Mouse (Mus musculus): Measurements from ENCODE around the gene Fign. TPM values are rescaled to one million over a fixed set of nuclear protein-coding genes. Genes with fewer than 3 reads are reported as not detected.

Gene Fign
- polyA plus RNA-seq, 1 experiment from 2014 or later, result not detected

DNA sequence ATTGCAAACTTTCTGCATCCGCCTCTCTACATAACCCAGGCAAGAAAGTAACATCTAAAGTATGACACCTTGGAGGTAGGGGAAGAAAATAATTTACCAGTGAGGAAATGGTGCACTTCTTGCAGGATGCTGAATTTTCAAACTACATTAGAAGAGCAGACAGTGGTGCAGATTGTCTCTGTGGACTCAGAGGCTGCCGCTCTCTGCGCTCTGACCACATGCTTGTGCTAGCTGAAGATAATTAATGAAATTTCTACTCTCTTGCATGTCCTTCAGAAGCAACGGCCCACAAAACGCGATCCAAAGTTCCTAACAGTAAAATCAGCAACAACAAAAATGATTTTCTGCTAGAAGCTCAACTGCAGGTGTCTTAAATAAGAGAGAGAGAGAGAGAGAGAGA lies 4.8 kb downstream of the Fign start:
- no peak for TF ChIP-seq CTCF (IDR thresholded peaks at IDR 0.05)
- in situ Hi-C loops (cut with MboI; ENCODE audit: low pct_unique_long_range_greater_than_20kb), result no loop called here
- ChIA-PET POLR2A (no interaction called here), CTCF (no interaction called here)
- no peak for ATAC-seq
- H3K27me3 ChIP-seq, result peaks cover 36% of the 10 kb centered on the region
- no peak for DNase-seq (ENCODE audit: low read depth, low spot score)

DNA sequence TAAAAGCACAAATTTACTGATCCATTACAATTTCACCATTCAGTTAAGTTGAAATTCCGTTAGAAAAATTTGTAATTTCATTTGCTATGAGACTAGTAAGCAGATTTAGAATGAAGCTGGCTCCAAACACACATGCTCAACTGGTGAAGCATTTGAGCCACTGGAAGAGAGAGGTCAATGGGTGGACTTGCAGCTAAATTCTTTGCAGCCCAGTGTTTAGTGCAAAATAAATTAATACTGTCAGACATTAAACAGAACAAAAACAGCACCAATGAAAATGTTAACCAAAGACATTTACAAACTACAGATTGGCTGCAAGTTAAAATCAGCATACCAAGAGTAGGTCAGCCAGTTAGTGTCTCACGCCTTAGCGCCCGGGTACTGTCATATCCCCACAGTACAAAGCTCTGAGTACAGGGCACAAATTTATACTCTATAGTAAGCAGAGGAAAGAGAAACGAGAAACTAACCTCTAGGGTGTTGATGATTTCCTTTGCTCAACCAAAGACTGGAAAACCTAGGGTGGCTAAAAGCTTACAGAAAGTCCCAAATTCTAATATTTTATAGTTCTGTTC lies 13.9 kb downstream of the Fign start:
- DNase-seq (ENCODE audit: low read depth, low spot score) (no peak), ATAC-seq (no peak)
- TF ChIP-seq CTCF (IDR thresholded peaks at IDR 0.05), result no peak
- in situ Hi-C loops (cut with MboI; ENCODE audit: low pct_unique_long_range_greater_than_20kb), result no loop called here
- CTCF ChIA-PET, result no interaction called here
- POLR2A ChIA-PET, result no interaction called here
- H3K27me3 ChIP-seq, result peaks cover 11% of the 10 kb centered on the region

DNA sequence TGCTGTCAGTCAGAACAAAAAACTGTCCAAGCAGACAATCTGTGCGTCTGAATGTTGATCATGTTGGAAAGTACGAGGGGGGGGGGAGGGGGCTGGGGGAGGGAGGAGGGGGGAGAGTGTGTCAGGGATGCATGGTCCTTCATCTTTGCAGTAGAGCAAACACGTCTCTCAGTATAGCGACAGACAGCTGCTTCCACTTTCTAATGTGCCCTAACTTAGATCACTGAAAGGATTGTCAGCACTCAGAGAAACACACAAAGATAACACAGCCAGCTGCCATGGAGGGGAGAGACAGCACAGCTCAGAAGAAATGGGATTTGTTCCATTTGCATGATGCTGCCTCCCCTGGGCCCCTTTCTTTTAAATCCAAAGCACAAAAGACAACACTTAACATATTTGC lies 18.1 kb downstream of the Fign start:
- no peak for ATAC-seq
- in situ Hi-C loops (cut with MboI; ENCODE audit: low pct_unique_long_range_greater_than_20kb), result no loop called here
- CTCF ChIA-PET, result no interaction called here

DNA sequence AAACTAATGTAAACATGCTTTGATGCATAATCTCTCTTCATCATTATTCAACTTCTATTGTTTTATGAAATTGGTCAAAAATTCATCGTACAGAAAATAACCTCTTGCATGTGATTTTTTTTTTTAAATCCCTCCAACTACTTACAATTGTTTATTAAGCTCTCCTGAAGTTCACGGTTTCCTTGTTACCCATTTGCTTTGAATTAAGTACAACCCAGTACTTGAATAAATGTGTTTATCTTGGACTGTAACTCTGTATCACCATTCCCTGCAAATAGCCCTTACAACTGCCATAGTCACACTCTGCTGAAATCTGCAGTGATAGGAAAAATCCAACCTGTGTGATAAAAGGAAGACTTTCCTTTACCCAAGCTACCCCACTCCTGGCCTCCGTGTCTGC lies 19.3 kb downstream of the Fign start:
- TF ChIP-seq CTCF (IDR thresholded peaks at IDR 0.05), result no peak
- ChIA-PET CTCF (no interaction called here), POLR2A (no interaction called here)
- no peak for DNase-seq (ENCODE audit: low read depth, low spot score)
- in situ Hi-C loops (cut with MboI; ENCODE audit: low pct_unique_long_range_greater_than_20kb), result no loop called here
- H3K27me3 ChIP-seq, result peaks cover 9% of the 10 kb centered on the region
- no peak for ATAC-seq

More for the DNA sequence above, 18.1 kb downstream of the Fign start:
- no peak for TF ChIP-seq CTCF (IDR thresholded peaks at IDR 0.05)
- H3K27me3 ChIP-seq, result peaks cover 13% of the 10 kb centered on the region
- no peak for DNase-seq (ENCODE audit: low read depth, low spot score)
- POLR2A ChIA-PET, result no interaction called here

DNA sequence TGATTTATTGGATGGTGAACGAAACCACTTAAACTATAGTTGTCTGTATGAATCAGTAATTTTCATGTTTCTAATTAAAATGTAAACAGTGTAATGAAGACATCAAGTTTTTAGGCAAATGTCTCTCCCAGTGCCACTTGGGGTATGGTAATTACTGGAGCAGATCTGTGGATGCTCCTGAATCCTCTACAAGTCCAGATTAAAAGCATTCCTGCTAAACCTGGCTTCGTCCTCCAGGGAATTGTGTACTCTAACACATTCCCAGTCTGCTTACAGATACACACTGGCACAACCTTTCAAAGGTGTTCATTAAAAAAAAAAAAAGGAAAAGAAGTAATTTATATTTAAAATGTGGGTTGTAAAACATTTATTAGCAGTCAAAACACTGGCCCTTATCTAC lies 20.0 kb downstream of the Fign start:
- TF ChIP-seq CTCF (IDR thresholded peaks at IDR 0.05), result no peak
- H3K27me3 ChIP-seq, result peaks cover 9% of the 10 kb centered on the region
- in situ Hi-C loops (cut with MboI; ENCODE audit: low pct_unique_long_range_greater_than_20kb), result no loop called here
- ChIA-PET CTCF (no interaction called here), POLR2A (no interaction called here)
- ATAC-seq (no peak), DNase-seq (ENCODE audit: low read depth, low spot score) (no peak)

DNA sequence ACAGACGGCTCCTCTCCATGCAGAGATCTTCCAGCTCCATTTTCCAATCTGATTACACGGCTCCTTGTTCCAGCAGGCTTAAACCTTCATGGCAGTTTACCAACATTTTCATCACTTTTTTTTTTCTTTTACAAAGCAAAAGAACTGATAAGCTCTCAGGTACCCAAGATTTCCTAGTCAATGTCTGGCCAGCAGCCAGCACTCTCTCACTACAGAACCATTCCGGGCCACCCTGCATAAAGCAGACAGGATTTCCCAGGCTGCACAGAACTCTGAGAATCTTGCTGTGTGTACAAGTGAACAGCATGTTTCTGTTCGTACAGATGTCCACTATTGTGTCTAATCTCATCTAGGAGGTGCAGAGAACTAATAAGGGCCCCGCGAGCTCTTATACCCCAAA lies 22.0 kb downstream of the Fign start:
- ATAC-seq (no peak), DNase-seq (ENCODE audit: low read depth, low spot score) (no peak)
- no peak for TF ChIP-seq CTCF (IDR thresholded peaks at IDR 0.05)
- peaks cover 3% of the 10 kb centered on the region for H3K27me3 ChIP-seq
- CTCF ChIA-PET, result no interaction called here
- POLR2A ChIA-PET, result no interaction called here
- in situ Hi-C loops (cut with MboI; ENCODE audit: low pct_unique_long_range_greater_than_20kb), result no loop called here

DNA sequence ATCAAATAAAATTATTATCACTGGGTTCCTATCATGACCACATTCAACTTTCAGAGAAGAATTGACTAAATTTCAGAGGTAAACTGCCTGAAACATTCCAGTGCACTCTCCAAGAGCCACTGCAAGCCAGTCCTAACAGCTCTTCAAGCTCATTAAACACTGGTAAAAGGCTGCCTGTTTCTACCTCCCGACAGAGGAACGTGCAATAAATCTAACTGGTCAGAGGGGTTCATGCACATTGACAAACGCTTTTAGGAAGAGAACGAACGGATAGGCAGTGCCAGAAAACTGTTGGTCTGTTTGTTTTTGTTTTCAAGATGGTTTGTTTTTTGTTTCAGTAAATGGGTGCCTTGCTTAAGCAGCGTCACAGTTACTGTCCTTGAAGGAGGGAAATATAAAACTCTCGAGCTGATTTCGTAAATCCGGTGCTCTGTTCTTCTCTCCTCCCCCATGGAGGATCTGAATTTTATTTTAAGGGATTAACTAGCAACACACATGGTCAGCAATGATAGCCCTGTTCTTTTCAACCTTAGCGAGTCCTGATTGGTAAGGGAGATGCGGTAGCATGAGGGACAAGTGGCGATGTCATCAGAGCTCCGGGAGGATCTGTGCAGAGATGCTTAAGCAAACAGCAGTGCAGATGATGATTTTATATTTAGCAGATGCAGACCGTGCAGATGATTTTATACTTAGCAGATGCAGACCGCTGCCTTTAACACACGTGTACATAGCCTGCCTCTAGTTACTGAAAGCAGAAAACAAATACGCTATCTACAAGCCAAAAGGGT lies 23.0 kb downstream of the Fign start:
- ATAC-seq (no peak), DNase-seq (ENCODE audit: low read depth, low spot score) (no peak)
- H3K27me3 ChIP-seq, result peaks cover 3% of the 10 kb centered on the region
- POLR2A ChIA-PET, result no interaction called here
- no peak for TF ChIP-seq CTCF (IDR thresholded peaks at IDR 0.05)
- CTCF ChIA-PET, result no interaction called here
- in situ Hi-C loops (cut with MboI; ENCODE audit: low pct_unique_long_range_greater_than_20kb), result no loop called here

DNA sequence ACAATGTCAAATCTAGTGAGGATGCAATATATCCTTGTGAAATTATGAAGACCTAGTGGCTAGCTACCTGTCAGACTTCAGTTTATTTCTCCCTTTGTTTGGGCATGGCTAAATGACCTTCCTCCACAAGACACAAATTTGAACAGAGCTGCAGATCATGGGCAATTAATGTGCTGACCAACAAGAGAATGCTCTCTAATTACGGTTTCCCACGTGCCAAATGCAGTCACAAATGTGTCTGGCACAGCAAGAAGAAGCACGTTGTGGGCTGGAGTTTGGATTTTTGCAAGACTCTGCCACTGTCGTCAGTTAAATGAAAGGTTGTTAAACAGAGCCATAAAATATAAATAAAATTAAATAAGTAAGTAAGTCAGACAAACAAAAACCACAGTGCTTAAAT lies 25.7 kb downstream of the Fign start:
- in situ Hi-C loops (cut with MboI; ENCODE audit: low pct_unique_long_range_greater_than_20kb), result no loop called here

DNA sequence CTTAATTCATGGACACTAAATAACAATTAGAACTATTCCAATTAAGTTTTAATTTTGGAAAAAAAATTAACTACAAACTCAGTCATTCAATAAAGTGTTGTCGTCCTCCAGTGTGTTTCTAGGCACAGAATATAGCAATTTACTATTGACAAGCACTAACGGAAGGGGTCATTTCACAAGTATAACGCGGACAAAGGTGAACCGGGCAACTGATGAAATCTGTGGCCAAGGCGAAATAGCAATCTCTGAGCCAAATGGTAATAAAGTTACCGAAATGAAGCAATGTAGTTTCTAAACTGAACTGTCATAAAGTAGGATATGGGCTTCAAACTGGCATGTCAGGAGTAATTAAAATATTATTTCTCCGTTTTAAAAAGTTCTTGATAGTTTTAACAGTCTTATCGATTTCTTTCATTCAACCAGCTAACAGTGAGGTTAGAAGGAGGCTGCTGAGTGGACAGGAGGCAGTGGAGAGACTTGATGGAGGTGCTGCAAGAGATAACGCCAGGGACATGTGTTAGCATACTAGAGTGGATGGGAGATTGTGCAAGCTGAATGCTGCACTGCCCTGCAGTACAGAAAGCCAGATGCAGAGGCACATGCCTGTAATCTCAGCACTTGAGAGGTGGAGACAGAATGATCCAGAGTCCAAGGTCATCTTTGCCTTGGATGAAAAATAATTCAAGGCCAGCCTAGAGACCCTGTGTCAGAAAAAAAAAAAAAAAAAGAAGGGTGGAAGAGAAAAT lies 27.7 kb downstream of the Fign start:
- DNase-seq (ENCODE audit: low read depth, low spot score) (no peak), ATAC-seq (no peak)
- CTCF ChIA-PET, result no interaction called here
- H3K27me3 ChIP-seq, result peaks cover 8% of the 10 kb centered on the region
- no peak for TF ChIP-seq CTCF (IDR thresholded peaks at IDR 0.05)
- in situ Hi-C loops (cut with MboI; ENCODE audit: low pct_unique_long_range_greater_than_20kb), result no loop called here
- POLR2A ChIA-PET, result no interaction called here

More for the DNA sequence above, 25.7 kb downstream of the Fign start:
- CTCF ChIA-PET, result no interaction called here
- POLR2A ChIA-PET, result no interaction called here
- DNase-seq (ENCODE audit: low read depth, low spot score) (no peak), ATAC-seq (no peak)
- no peak for TF ChIP-seq CTCF (IDR thresholded peaks at IDR 0.05)
- H3K27me3 ChIP-seq, result peaks cover 9% of the 10 kb centered on the region

DNA sequence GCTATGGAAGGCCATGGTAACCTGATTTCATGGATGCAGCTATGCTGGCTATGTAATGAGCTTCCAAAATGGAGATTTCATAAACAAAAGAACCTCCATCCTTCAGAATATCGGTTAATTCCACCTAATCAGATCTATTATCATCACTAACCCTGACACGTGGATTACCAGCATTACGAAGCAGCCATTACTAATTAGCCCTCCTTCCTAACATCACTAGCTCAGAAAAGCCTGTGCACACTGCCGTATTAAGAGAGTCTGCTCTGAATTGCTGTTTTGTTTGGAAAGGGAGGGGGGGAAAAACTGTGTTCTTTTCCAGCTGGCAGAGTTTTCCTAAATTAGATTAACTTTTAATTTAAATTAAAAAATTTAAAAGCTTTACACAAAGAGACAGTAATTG lies 32.3 kb downstream of the Fign start:
- CTCF ChIA-PET, result no interaction called here
- POLR2A ChIA-PET, result no interaction called here
- ATAC-seq (no peak), DNase-seq (ENCODE audit: low read depth, low spot score) (no peak)
- in situ Hi-C loops (cut with MboI; ENCODE audit: low pct_unique_long_range_greater_than_20kb), result no loop called here
- no peak for TF ChIP-seq CTCF (IDR thresholded peaks at IDR 0.05)
- peaks cover 14% of the 10 kb centered on the region for H3K27me3 ChIP-seq

DNA sequence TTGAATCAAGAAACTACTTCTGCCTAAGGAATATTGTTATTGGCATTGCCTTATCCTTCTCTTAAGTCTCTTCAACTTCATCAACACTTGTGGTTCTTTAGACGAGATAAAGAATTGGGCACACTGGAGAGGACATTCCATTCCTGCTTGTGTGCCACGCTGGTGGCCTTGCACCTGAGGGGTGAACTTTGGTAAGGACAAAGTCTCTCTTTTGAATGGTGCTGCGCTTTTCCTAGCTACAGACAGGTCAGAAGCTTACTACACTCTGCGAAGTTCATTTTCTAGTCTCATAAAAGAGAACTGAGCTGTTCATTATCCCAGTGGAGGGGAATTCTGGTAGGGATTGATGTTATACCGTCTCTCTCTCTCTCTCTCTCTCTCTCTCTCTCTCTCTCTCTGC lies 38.4 kb downstream of the Fign start:
- in situ Hi-C loops (cut with MboI; ENCODE audit: low pct_unique_long_range_greater_than_20kb), result no loop called here
- POLR2A ChIA-PET, result no interaction called here

More for the DNA sequence above, 38.4 kb downstream of the Fign start:
- peaks cover 8% of the 10 kb centered on the region for H3K27me3 ChIP-seq
- DNase-seq (ENCODE audit: low read depth, low spot score), result no peak
- CTCF ChIA-PET, result no interaction called here
- ATAC-seq, result no peak
- TF ChIP-seq CTCF (IDR thresholded peaks at IDR 0.05), result no peak

Measured in Patski (cell line).